Mouse (Mus musculus) liver, postnatal 0 days (tissue): ENCODE measurements around the gene Gns.

Source experiments
- CTCF ChIP-seq: sonication (generic); IDR thresholded peaks from 2 replicates; pipeline ENCODE4 v1.5.1; 2016; ENCODE audit warnings: antibody characterized with exemption, low read depth
- EP300 ChIP-seq: IDR thresholded peaks from 2 replicates; pipeline ENCODE4 v1.6.1; 2016; ENCODE audit warnings: antibody characterized with exemption, low read depth, mild to moderate bottlenecking

DNA sequence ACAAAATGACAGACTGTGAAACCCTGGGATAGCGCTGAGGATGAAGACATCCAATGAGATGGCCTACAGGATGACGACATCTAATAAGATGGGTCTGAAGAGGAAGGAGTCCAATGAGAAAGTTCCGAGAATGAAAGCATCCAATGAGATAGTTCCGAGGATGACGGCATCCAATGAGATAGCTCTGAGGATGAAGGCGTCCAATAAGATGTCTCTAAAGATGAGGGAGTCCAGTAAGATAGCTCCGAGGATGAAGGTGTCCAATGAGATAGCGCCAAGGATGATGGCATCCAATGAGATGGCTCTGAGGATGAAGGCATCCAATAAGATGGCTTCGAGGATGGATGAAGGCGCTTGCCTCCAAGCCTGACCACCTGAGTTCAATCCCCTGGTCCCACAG is 22.6 kb upstream of the Gns start:
- TF ChIP-seq CTCF (no peak), EP300 (no peak)
